Mouse (Mus musculus) A20 (cell line): ENCODE data around the gene Clec4a4.
"Not testable (repeated sequence)": the region's sequence is repeated elsewhere in the genome, so short reads cannot be mapped to it uniquely, and the experiment has no call there.

Source experiments
- DNase-seq: peaks from one replicate; pipeline ENCODE4 v3.0.0-alpha.2; 2011; ENCODE audit warnings: low read depth, low spot score

Gene Clec4a4

GRCm38 (mm10) chr6:122989876-122990437 lies at the start of gene Clec4a4:
Clec4a4 (plus strand) TSS chr6:122990367.
- DNase-seq = no peak

DNA sequence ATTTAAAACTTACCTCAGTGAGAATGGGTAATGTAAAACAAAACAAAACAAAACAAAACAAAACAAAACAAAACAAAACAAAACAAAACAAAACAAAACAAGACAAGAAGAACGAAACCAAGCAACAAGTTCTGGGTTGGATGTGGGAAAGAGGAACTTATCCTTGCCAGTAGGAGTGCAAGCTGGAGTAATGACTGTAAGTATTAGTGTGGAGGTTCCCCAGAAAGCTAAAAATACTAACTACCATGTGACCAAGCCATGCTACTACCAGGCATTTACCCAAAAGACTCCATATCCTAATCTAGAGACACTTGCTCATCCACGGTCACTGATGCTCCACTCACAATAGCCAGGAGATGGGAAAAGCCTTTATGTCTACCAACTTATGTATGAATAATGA lies 43.4 kb upstream of the Clec4a4 start:
- no peak for DNase-seq

DNA sequence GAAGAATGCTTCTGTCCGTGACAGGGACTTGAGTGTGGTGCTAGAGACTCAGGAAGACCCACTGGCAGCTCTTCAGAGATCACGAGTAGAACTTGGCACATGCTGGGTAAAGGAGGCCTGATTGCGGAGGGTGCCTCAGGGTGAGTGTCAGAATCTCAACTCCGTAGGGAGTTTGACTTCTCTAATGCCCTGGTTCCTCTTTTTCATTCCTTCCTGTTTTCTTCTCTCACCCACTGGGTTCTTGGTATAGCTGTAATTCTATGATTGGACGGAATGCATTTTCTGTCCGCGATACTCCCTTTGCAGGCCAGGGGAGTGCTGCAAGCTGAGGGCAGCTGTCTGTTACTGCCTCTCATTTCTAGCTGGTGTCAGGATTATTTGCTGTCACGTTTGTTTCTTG lies 37.8 kb upstream of the Clec4a4 start, which contains the start of gene Clec4a3:
Clec4a3 (plus strand) TSS at position 115 of the 400 bp plus-strand sequence.
- DNase-seq = no peak

- peak; percentile 13 for DNase-seq
Observed at GRCm38 (mm10) chr6:122964562-122964961, 25.6 kb upstream of the Clec4a4 start.

DNA sequence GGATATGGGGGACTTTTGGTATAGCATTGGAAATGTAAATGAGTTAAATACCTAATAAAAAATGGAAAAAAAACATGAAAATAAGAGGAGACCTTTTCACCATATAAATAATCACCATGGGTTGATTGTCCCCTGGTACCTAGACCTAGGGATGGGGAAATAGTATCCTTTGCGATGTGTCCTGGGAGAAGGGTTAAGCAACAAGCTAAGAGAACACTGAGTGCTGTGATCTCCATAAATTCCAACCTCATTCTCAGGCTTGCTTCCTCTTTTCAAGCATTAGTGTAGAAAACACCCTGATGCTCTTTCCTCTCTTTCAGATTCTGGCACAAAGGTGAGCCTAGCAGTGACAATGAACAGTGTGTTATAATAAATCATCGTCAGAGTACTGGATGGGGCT lies 21.1 kb upstream of the Clec4a4 start:
- DNase-seq = no peak

DNA sequence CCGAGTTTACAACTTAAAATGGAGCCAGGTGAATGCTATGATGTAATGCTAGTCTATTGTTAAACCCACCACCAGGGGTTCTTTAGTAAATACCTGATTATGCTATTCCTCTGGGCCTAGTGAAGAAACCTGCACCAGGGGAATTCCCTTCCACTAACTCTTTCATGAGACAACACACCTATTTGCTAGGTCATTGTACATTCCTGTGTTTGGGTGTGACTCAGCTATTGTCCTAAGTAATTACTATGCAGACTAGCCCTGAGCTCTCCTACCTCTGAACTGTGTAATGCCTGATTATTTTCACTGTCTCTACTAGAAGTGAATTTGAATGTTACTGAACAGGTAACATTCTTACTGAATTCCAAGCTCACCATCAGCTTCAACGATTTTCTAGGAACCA lies 14.5 kb downstream of the Clec4a4 start:
- DNase-seq = not testable (repeated sequence)

GRCm38 (mm10) chr6:123005591-123005990 lies 15.4 kb downstream of the Clec4a4 start:
- DNase-seq = peak; percentile 12

DNA sequence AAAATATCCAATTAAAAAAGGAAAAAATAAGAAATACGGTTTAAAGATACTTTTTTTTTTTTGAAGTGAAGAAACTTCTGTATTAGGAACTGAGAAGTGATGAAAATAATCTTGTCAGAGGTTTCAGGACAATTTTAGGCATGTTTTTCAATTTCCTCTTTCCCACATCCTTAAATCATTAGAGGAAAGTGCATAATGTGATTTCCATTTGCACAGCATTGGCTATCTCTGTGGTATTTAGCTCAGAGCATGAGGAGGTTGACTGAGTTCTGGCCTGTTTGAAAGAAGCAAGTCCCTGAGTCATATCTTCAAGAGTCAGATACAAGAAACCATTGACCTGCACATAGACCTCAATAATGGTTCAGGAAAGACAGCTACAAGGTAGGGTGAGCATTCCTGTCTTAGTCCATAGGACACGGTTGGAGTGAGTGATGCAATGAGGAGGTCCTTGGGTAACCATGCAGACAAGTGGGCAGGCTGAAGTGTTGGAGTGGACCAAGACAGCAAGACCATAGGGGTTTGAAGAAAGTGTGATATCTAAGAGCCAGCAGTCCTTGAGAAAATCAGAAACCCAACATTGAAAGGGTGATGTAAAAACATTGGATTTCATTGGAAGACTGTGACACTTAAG lies 59.7 kb downstream of the Clec4a4 start, which contains the start of gene Clec4b1:
Clec4b1 (plus strand) TSS at position 221 of the 631 bp plus-strand sequence.
- no peak for DNase-seq
